Mouse (Mus musculus) brain, adult 2 months (tissue): ENCODE results near the gene Rtn3.
"Not testable (repeated sequence)": the region's sequence is repeated elsewhere in the genome, so short reads cannot be mapped to it uniquely, and the experiment has no call there.

ENCODE experiments used
- DNase-seq: peaks from one replicate; pipeline ENCODE4 v3.0.0; 2011; ENCODE audit warnings: low read depth, low spot score

Gene Rtn3

GRCm38 (mm10) chr19:7482599-7483511 is at the start of gene Rtn3:
Rtn3 (minus strand) TSS chr19:7483281.
- peak; percentile 99 for DNase-seq

DNA sequence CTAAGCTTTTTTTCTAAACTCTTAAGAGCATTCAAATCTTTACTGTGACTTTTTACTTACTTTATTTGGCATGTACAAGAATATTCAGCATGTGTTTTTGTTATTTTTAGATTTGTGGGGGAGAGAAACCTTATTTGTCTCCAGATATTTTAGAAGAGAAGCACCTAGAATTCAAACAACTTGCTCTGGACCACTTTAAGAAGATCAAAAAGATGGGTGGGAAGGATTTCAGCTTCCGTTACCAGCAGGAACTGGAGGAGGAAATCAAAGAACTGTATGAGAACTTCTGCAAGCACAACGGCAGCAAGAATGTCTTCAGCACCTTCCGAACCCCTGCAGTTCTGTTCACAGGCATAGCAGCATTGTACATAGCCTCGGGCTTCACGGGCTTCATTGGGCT is 48.8 kb upstream of the Rtn3 start:
- peak; percentile 59 for DNase-seq

DNA sequence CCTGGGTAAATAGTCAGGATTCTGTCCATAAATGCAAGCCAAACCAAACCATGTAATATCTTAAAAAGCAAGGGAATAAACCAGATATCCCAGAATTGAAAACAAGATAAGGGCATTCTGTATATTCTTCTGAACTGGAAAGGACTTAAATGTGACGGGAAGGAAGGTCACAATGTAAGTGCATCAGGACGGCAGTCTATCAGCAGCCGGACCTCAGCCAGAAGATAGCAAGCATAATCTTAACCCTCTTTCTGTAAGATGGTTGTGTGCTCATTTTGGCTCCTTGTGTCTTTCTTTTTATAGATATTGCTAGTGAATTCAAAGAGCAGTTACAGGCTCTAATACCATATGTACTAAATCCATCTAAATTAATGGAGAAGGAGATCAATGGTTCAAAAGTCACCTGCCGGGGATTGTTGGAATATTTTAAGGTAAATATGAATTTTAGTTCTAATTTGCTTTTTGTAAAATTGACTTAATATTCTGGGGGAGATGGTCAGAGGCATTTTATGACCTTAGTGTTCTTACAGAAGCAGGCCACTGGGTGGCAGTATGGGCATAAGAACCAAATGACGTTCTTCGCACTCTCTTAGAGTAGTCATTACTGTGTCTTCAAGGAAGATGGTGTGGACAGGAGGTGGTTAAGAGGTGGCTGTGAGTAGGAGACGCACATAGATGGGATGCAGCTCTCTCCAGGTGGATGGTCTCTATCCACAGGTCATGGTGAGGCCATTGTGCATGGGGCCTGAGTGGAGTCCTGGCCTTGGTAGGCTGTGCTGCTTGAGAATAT is 45.8 kb upstream of the Rtn3 start:
- DNase-seq, result peak; percentile 78

- DNase-seq, result no peak
These were observed 41.8 kb upstream of the Rtn3 start for GRCm38 (mm10) chr19:7524879-7525278.

DNA sequence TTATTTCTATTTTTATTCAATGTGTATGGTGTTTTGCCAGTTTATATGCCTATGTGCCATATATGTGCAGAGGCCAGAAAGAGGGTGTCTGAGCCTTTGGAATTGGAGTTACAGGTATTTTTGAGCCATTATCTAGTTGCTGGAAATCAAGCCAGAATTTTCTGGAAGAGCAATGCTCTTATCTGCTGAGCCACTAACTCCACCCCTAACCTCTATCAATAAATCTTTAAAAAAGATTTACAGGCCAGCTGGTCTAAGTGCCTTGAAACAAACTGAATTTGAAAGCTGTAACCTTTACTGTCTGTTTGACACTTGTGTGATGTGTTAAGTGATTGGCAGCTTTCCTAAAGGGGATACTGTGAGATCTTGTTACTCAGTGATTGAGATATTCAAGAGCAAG is 40.7 kb upstream of the Rtn3 start:
- no peak for DNase-seq

GRCm38 (mm10) chr19:7523292-7523691 is 40.2 kb upstream of the Rtn3 start:
- no peak for DNase-seq

- no peak for DNase-seq
These were observed 39.8 kb upstream of the Rtn3 start for GRCm38 (mm10) chr19:7522856-7523255.

DNA sequence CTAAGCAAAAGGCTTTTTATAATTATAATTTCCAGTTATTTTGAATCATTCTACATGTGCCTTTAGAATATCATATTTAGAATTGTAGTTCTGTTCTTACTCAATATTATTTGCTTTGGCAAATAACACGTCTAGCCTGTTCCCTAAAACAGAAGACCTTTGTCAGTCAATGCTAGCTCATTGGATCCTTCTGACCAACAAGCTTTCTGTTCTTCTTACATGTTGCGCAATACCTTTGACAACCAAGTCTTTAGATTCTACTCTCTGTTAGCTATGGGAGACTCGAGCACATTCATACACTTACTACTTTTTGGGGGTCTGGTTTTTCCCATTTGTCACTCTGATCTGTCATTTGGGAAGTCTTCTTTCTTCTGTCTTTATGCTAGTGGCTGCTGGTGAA is 38.5 kb upstream of the Rtn3 start:
- DNase-seq, result no peak

DNA sequence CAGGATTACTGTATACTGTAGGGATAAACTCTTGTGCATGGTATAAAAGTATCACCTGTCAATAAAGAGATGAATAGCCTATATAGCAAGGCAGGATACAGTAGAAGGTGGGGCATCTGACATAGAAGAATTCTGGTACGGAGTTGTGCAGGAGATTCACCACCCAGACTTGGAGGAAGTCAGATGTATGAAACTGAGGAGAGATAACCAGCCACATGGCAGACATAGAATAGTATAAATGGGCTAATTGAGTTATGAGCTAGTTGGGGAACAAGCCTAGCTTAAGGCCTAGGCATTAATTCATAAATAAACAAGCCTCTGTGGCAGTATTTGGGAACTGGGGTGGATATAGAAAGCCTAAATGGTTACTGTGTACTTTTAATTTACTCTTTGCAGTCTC is 33.4 kb upstream of the Rtn3 start:
- no peak for DNase-seq

- no peak for DNase-seq
These were observed 24.9 kb upstream of the Rtn3 start for GRCm38 (mm10) chr19:7508026-7508425.

DNA sequence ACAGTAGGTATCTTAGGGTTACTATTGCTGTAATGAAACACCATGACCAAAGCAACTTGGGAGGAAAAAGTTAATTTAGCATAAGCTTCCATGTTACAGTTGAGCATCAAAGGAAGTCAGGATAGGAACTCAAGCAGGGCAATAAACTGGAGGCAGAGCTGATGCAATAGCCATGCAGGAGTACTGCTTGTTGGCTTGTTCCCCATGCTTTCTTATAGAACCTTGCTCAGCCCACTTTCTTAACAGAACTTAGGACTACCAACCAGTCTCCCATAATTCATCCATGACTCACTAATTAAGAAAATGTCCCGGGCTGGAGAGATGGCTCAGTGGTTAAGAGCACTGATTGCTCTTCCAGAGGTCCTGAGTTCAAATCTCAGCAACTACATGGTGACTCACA is 23.2 kb upstream of the Rtn3 start:
- DNase-seq, result no peak

- no peak for DNase-seq
These were observed 19.4 kb upstream of the Rtn3 start for GRCm38 (mm10) chr19:7502432-7502831.

- DNase-seq, result no peak
These were observed 17.6 kb upstream of the Rtn3 start for GRCm38 (mm10) chr19:7500701-7501100.

DNA sequence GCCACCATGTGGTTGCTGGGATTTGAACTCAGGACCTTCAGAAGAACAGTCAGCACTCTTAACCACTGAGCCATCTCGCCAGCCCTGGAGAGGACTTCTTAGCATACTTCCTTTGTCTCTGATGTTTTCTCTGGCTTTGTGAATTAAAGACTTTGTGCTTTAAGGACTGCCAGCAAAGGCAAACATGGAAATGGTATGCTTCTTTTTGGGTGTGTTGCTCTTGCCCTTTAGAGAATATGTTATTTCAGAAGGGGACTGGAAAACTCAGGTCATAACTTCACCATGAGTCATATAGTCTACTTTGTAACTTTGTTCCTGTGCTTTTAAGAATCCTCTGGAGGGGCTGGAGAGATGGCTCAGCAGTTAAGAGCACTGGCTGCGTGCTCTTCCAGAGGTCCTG is 15.7 kb upstream of the Rtn3 start:
- DNase-seq, result no peak

DNA sequence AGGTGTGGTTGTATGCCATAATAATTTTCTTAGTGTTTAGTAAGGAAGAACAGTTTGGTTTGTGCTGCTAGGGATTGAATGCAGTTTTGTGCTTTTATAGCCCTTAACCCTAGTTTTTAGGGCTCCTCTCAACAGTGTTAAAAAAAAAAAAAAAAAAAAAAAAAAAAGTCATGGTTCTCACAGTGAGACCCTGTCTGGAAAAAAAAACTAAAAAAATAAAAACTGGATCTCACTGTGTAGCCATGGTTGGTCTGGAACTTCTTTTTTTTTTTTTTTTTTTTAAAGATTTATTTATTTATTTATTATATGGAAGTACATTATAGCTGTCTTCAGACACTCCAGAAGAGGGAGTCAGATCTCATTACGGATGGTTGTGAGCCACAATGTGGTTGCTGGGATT is 13.0 kb upstream of the Rtn3 start:
- DNase-seq, result not testable (repeated sequence)

DNA sequence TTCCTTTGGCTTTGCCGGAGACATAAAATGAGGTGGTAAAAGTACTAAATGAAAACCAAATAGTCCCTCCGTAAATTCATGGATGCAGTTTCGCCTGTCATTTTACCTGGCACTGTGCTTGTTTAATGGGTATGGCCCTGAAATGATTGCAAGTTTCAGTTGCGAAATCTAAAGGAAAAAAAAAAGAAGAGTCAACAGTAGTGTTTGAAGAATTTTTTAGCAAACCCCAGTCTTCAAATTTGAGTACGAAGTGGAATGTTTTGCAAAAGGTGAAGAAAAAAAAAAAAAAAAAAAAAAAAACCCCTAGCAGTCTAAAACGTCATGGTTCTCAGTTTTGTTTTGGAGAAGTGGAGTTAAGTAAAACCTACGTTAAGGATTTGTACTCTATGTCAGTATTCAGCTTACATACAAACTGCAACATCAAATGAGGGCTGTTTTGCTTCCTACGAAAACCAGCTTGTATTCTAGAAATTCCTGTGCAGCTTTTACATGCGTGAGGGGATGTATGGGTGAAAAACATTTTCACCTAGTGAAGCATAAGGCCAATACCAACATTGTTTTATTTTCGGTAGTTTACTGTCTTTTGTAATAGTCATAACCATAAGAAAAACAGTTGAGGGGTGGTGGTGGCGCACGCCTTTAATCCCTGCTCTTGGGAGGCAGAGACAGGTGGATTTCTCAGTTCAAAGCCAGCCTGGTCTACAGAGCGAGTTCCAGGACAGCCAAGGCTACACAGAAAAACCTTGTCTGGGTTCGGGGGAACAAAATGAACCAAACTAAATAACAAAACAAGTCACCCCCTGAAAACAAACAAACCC is 12.3 kb upstream of the Rtn3 start:
- no peak for DNase-seq

DNA sequence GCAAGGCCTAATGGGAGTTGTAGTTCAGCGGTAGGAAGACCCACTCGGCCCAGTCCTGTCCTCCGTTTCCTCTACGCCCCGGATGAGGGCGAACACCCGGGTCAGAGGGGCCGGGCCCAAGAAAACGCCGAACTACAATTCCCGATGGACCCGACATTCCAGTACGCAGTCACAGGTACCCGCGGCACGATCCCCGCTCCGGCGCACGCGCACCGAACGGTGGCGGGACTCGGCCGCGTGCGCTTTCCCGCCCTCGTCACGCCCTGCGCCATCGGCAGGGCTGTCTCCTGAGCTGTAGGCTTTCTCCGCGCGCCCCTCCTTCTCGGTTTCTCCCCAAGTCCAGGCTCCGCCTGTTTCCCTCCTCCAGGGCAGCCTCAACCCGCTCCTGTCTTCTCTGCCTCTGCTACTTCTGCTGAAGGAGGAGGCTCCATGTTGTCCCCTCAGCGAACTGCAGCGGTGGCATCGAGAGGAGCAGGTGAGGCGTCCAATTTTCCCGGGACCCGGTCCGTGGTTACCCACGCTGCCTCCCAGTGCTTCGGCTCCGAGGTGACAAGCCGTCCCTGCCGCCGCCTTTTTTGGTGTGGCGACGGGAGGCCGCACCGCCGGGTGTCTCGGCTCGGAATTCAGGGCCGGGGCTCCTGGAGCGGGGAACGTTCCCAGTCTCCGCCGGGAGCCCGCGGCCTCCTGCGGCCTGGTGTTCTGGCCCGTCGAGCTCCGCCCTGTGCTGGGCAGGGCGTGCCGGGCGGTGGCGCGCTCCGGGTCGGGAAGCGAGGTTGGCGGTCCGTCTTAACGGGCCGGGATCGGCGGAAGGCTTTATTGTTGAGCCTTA is 11.3 kb upstream of the Rtn3 start:
- peak; percentile 99 for DNase-seq

DNA sequence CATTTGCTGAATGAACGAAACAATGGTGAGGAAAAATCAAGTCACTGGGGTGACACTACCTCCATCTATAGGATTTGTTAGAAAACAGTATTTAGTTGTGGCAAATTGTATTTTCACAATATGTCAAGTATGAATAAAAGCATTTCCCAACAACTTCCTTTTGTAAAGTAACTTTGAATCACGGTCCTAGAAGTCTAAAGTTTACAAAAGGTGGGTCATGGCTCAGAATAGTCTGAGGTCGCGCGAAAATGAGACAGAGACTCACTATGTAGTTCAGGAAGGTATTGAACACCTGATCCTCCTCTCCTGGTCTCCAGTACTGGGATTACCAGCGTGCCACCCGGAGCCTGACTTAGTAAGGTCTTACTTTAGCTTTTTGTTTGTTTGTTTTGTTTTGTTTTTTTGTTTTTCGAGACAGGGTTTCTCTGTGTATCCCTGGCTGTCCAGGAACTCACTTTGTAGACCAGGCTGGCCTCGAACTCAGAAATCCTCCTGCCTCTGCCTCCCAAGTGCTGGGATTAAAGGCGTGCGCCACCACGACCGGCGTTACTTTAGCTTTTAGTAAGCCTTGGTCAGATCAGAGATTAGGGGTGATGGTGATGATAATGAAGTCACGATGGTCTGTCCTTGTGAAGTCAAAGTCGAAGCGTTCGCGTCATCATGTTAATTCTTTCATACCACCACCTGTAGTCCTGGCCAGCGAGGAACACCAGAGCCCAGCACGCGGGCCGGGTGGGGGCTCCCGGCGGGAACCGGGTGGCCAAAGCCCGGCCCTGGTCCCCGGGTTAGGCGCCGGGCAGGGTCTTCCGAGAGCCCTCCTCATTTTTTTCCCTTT is 10.5 kb upstream of the Rtn3 start, which contains the start of gene Atl3:
TSS of gene Atl3 (plus strand) at position 689 of the 835 bp plus-strand sequence.
- no peak for DNase-seq

DNA sequence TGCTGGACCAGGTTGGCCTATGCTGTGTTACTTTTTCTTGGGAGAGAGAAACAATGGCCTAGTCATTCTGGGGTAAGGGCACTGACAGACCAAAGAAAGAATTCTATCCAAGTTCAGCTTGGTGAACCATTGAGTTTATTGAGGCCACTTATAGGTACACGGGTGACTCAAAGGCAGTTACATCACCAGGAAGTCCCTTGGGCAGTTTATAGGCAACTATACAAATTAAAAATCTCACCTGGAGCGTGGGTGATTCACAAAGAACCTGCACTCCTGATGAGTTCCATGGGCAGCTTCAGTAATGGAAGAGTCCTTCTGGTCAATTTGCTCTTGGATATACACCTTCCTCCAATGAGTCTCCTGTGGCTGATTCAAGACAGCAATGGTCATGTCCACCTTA is 9.6 kb upstream of the Rtn3 start:
- no peak for DNase-seq

GRCm38 (mm10) chr19:7491960-7492359 is 8.9 kb upstream of the Rtn3 start:
- DNase-seq, result no peak
